Mouse (Mus musculus): ENCODE measurements around the gene Pard3. TPM values are rescaled to one million over a fixed set of nuclear protein-coding genes. Genes with fewer than 3 reads are reported as not detected.

The Pard3 gene
- polyA plus RNA-seq, 1 experiment from 2014 or later, result 30.0 TPM

DNA sequence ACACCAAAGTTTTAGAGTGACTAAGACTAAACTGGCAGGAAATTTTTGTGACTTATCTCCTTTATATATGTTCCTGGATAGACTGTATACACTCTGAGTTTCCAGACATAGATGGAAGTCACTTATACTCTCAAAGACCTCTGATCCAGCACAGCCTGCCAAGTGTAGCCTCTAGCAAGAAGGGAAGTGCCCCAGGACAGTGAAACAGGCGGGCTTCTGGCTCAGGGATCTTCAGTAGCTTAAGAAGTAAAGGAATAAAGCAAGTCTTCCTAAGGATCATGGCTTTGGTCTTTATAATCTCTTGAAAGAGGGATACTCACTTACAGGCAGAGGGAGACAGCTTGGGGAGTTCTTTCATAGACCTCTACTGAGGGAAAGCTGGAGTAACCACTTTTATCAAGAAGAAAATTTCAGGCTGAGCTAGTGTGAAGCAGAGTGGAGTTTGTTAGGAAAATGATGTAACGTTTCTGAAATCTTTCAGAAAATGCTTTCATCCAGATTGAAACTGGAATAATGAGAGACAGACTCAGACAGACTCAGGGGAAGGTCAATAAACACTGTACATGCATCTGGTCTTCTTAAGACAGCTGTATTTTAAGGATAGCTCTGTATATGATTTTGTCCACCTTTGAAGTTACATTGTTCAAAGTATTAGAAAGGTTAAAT, 205.5 kb downstream of the Pard3 start:
- ATAC-seq (ENCODE audit: low FRiP score, low TSS enrichment), result no peak
- no peak overlapping the region for H3K4me2 ChIP-seq (replicated peaks; ENCODE audit: low read depth)
- no peak overlapping the region for H3K27ac ChIP-seq (replicated peaks)

GRCm38 (mm10) chr8:127271186-127271585, 207.5 kb downstream of the Pard3 start:
- H3K27ac ChIP-seq (replicated peaks), result no peak overlapping the region
- TF ChIP-seq EP300 (optimal IDR thresholded peaks at IDR 0.05) (no peak), CTCF (IDR thresholded peaks at IDR 0.05; ENCODE audit: low read depth) (no peak)
- ATAC-seq (ENCODE audit: low FRiP score, low TSS enrichment), result no peak
- H3K4me3 ChIP-seq (ENCODE audit: low read depth, low read length), result no peak overlapping the region
- no peaks in the 10 kb centered on the region for H3K9me3 ChIP-seq (ENCODE audit: control insufficient read depth, low read length)
- no peaks in the 10 kb centered on the region for H3K4me1 ChIP-seq (replicated peaks; ENCODE audit: control insufficient read depth, insufficient read depth)
- WGBS, result 90% methylated on average over 3 of the region's 3 CpGs
- H3K4me2 ChIP-seq (replicated peaks; ENCODE audit: low read depth), result no peak overlapping the region
- H3K9ac ChIP-seq (ENCODE audit: low read length), result no peak overlapping the region
- H3K36me3 ChIP-seq (ENCODE audit: control insufficient read depth, insufficient read depth, low read length), result no peaks in the 10 kb centered on the region
- H3K27me3 ChIP-seq (ENCODE audit: control insufficient read depth, insufficient read depth, low read length), result no peaks in the 10 kb centered on the region
- no peak for DNase-seq (ENCODE audit: low spot score)

More for the DNA sequence above, 205.5 kb downstream of the Pard3 start:
- no peaks in the 10 kb centered on the region for H3K4me1 ChIP-seq (replicated peaks; ENCODE audit: control insufficient read depth, insufficient read depth)
- no peak overlapping the region for H3K9ac ChIP-seq (ENCODE audit: low read length)
- DNase-seq (ENCODE audit: low spot score), result no peak
- WGBS, result 54% methylated on average over 2 of the region's 2 CpGs
- no peaks in the 10 kb centered on the region for H3K27me3 ChIP-seq (ENCODE audit: control insufficient read depth, insufficient read depth, low read length)
- TF ChIP-seq CTCF (IDR thresholded peaks at IDR 0.05; ENCODE audit: low read depth) (no peak), EP300 (optimal IDR thresholded peaks at IDR 0.05) (no peak)
- no peak overlapping the region for H3K4me3 ChIP-seq (ENCODE audit: low read depth, low read length)
- H3K9me3 ChIP-seq (ENCODE audit: control insufficient read depth, low read length), result no peaks in the 10 kb centered on the region
- H3K36me3 ChIP-seq (ENCODE audit: control insufficient read depth, insufficient read depth, low read length), result no peaks in the 10 kb centered on the region

- Histone ChIP-seq H3K9me3 (ENCODE audit: control insufficient read depth, low read length) (no peaks in the 10 kb centered on the region), H3K27ac (replicated peaks) (no peak overlapping the region), H3K4me2 (replicated peaks; ENCODE audit: low read depth) (no peak overlapping the region), H3K27me3 (ENCODE audit: control insufficient read depth, insufficient read depth, low read length) (no peaks in the 10 kb centered on the region), H3K4me3 (ENCODE audit: low read depth, low read length) (no peak overlapping the region), H3K36me3 (ENCODE audit: control insufficient read depth, insufficient read depth, low read length) (no peaks in the 10 kb centered on the region), H3K4me1 (replicated peaks; ENCODE audit: control insufficient read depth, insufficient read depth) (no peaks in the 10 kb centered on the region), H3K9ac (ENCODE audit: low read length) (no peak overlapping the region)
- TF ChIP-seq EP300 (optimal IDR thresholded peaks at IDR 0.05) (no peak), CTCF (IDR thresholded peaks at IDR 0.05; ENCODE audit: low read depth) (no peak)
- WGBS, result 88% methylated on average over 7 of the region's 7 CpGs
- no peak for DNase-seq (ENCODE audit: low spot score)
- no peak for ATAC-seq (ENCODE audit: low FRiP score, low TSS enrichment)
Observed at GRCm38 (mm10) chr8:127280299-127280974, 216.7 kb downstream of the Pard3 start.

- TF ChIP-seq EP300 (optimal IDR thresholded peaks at IDR 0.05) (no peak), CTCF (IDR thresholded peaks at IDR 0.05; ENCODE audit: low read depth) (no peak)
- no peaks in the 10 kb centered on the region for H3K36me3 ChIP-seq (ENCODE audit: control insufficient read depth, insufficient read depth, low read length)
- no peaks in the 10 kb centered on the region for H3K27me3 ChIP-seq (ENCODE audit: control insufficient read depth, insufficient read depth, low read length)
- no peak overlapping the region for H3K4me2 ChIP-seq (replicated peaks; ENCODE audit: low read depth)
- ATAC-seq (ENCODE audit: low FRiP score, low TSS enrichment), result no peak
- H3K4me3 ChIP-seq (ENCODE audit: low read depth, low read length), result no peak overlapping the region
- no peak for DNase-seq (ENCODE audit: low spot score)
- 89% methylated on average over 4 of the region's 4 CpGs for WGBS
- no peaks in the 10 kb centered on the region for H3K9me3 ChIP-seq (ENCODE audit: control insufficient read depth, low read length)
- H3K27ac ChIP-seq (replicated peaks), result no peak overlapping the region
- no peak overlapping the region for H3K9ac ChIP-seq (ENCODE audit: low read length)
- no peaks in the 10 kb centered on the region for H3K4me1 ChIP-seq (replicated peaks; ENCODE audit: control insufficient read depth, insufficient read depth)
Observed at GRCm38 (mm10) chr8:127281035-127281434, 217.3 kb downstream of the Pard3 start.

GRCm38 (mm10) chr8:127284462-127285216, 220.9 kb downstream of the Pard3 start:
- Histone ChIP-seq H3K36me3 (ENCODE audit: control insufficient read depth, insufficient read depth, low read length) (no peaks in the 10 kb centered on the region), H3K27me3 (ENCODE audit: control insufficient read depth, insufficient read depth, low read length) (no peaks in the 10 kb centered on the region), H3K9me3 (ENCODE audit: control insufficient read depth, low read length) (no peaks in the 10 kb centered on the region), H3K4me3 (ENCODE audit: low read depth, low read length) (no peak overlapping the region), H3K27ac (replicated peaks) (no peak overlapping the region), H3K9ac (ENCODE audit: low read length) (no peak overlapping the region), H3K4me1 (replicated peaks; ENCODE audit: control insufficient read depth, insufficient read depth) (no peaks in the 10 kb centered on the region), H3K4me2 (replicated peaks; ENCODE audit: low read depth) (no peak overlapping the region)
- ATAC-seq (ENCODE audit: low FRiP score, low TSS enrichment) (no peak), DNase-seq (ENCODE audit: low spot score) (no peak)
- TF ChIP-seq CTCF (IDR thresholded peaks at IDR 0.05; ENCODE audit: low read depth) (peak; percentile 56), EP300 (optimal IDR thresholded peaks at IDR 0.05) (no peak)
- 83% methylated on average over 9 of the region's 9 CpGs for WGBS

All from stomach, postnatal 0 days (tissue).